Mouse (Mus musculus) bone marrow macrophage, adult 2 months (primary cell): ENCODE data around the gene 5530401A14Rik.

Experiments
- CTCF ChIP-seq: IDR thresholded peaks from 2 replicates; pipeline ENCODE4 v1.5.1; 2012; ENCODE audit warnings: low read depth, mild to moderate bottlenecking, low read length, moderate library complexity
- POLR2A ChIP-seq: IDR thresholded peaks from 2 replicates; pipeline ENCODE4 v1.6.1; 2012; ENCODE audit warnings: mild to moderate bottlenecking, low read depth, low read length, borderline replicate concordance

DNA sequence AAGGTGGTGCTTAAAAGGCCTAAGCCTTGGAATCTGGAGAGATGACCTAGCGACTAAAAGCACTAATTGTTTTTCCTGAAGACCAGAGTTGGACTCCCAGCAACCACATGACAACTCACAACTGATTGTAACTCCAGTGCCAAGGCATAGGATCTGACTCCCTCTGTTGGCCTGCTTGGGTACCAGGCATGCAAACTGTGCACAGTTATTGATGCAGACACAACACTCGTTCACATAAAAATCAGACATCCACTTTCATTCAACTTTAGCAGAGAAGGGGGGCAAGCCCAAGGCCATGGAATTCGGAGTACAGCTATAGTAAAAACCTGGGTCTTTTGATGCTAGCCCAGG lies 14.8 kb upstream of the 5530401A14Rik start:
- TF ChIP-seq CTCF (no peak), POLR2A (no peak)
